Mouse (Mus musculus) ES-Bruce4 (cell line): ENCODE measurements at regions not wholly inside any gene's neighbourhood (a gene's known extent, or its start where the extent isn't known, plus 50 kb on each side); places are given as distances from the start of the nearest gene placed in this dataset.

Source experiments
- CTCF ChIP-seq: IDR thresholded peaks from one replicate; pipeline ENCODE4 v1.8.1; 2011; ENCODE audit warnings: low read depth, low read length
- EP300 ChIP-seq: IDR thresholded peaks from 2 replicates; pipeline ENCODE4 v1.6.1; 2011; ENCODE audit warnings: low read depth, low read length; ENCODE audit not compliant: insufficient read depth
- POLR2A ChIP-seq: IDR thresholded peaks from one replicate; pipeline ENCODE4 v1.8.1; 2011; ENCODE audit warnings: low read length; ENCODE audit not compliant: insufficient read depth

GRCm38 (mm10) chr10:119387924-119388323 lies 65.7 kb upstream of the Grip1 start:
- no peak for TF ChIP-seq CTCF
- no peak for TF ChIP-seq POLR2A
- no peak for TF ChIP-seq EP300
